Mouse (Mus musculus): ENCODE data around the gene Snapc4.

The Snapc4 gene

GRCm38 (mm10) chr2:26372396-26372795 lies 8.1 kb downstream of the Snapc4 start:
- no peak for DNase-seq (ENCODE audit: low spot score)

GRCm38 (mm10) chr2:26368572-26368971 lies 11.9 kb downstream of the Snapc4 start:
- DNase-seq (ENCODE audit: low spot score): no peak

- DNase-seq (ENCODE audit: low spot score): no peak
Measured at GRCm38 (mm10) chr2:26367911-26368310, 12.5 kb downstream of the Snapc4 start.

- DNase-seq (ENCODE audit: low spot score): no peak
Measured at GRCm38 (mm10) chr2:26364738-26365465, 15.6 kb downstream of the Snapc4 start.

- DNase-seq (ENCODE audit: low spot score): no peak
Measured at GRCm38 (mm10) chr2:26363481-26363880, 17.0 kb downstream of the Snapc4 start.

- no peak for DNase-seq (ENCODE audit: low spot score)
Measured at GRCm38 (mm10) chr2:26362991-26363390, 17.5 kb downstream of the Snapc4 start.

GRCm38 (mm10) chr2:26360772-26361171 lies 19.7 kb downstream of the Snapc4 start, which contains the start of gene Card9:
Card9 (minus strand) TSS chr2:26360918.
- no peak for DNase-seq (ENCODE audit: low spot score)

- no peak for DNase-seq (ENCODE audit: low spot score)
Measured at GRCm38 (mm10) chr2:26359983-26360382, 20.5 kb downstream of the Snapc4 start.

- no peak for DNase-seq (ENCODE audit: low spot score)
Measured at GRCm38 (mm10) chr2:26358667-26359320, 21.7 kb downstream of the Snapc4 start.

GRCm38 (mm10) chr2:26357484-26357883 lies 23.0 kb downstream of the Snapc4 start:
- DNase-seq (ENCODE audit: low spot score): no peak

GRCm38 (mm10) chr2:26356678-26357077 lies 23.8 kb downstream of the Snapc4 start:
- DNase-seq (ENCODE audit: low spot score): no peak

GRCm38 (mm10) chr2:26356231-26356630 lies 24.2 kb downstream of the Snapc4 start:
- DNase-seq (ENCODE audit: low spot score): no peak

GRCm38 (mm10) chr2:26354401-26354800 lies 26.1 kb downstream of the Snapc4 start:
- no peak for DNase-seq (ENCODE audit: low spot score)

GRCm38 (mm10) chr2:26353066-26353980 lies 27.1 kb downstream of the Snapc4 start:
- no peak for DNase-seq (ENCODE audit: low spot score)

GRCm38 (mm10) chr2:26352291-26352910 lies 28.1 kb downstream of the Snapc4 start:
- no peak for DNase-seq (ENCODE audit: low spot score)

GRCm38 (mm10) chr2:26351358-26352290 lies 28.8 kb downstream of the Snapc4 start, which contains the start of gene Dnlz:
Dnlz (minus strand) TSS chr2:26352110.
- DNase-seq (ENCODE audit: low spot score): peak; percentile 92

- no peak for DNase-seq (ENCODE audit: low spot score)
Measured at GRCm38 (mm10) chr2:26348241-26348640, 32.2 kb downstream of the Snapc4 start.

- no peak for DNase-seq (ENCODE audit: low spot score)
Measured at GRCm38 (mm10) chr2:26342609-26343490, 37.6 kb downstream of the Snapc4 start.

GRCm38 (mm10) chr2:26342044-26342443 lies 38.4 kb downstream of the Snapc4 start:
- DNase-seq (ENCODE audit: low spot score): no peak

GRCm38 (mm10) chr2:26341510-26341981 lies 38.9 kb downstream of the Snapc4 start:
- no peak for DNase-seq (ENCODE audit: low spot score)

Data from T-cell, adult 2 months (primary cell).